Mouse (Mus musculus) adipose tissue, adult 10 weeks (tissue): ENCODE data around the gene Speer1. TPM values are rescaled to one million over a fixed set of nuclear protein-coding genes. Genes with fewer than 3 reads are reported as not detected.

Source experiments
- polyA plus RNA-seq: library from polyadenylated mRNA; stranded (reverse); fragments of 350-450 nt; fragmentation: Illumina TruSeq; extraction: RNeasy Lipid Tissue Mini Kit (QIAGEN cat#74804); gene quantifications from one replicate; pipeline ENCODE4 v1.2.3, GENCODE M21; 2014; ENCODE audit warnings: low read depth, low replicate concordance

Speer1 gene
- 0.45 TPM for polyA plus RNA-seq

DNA sequence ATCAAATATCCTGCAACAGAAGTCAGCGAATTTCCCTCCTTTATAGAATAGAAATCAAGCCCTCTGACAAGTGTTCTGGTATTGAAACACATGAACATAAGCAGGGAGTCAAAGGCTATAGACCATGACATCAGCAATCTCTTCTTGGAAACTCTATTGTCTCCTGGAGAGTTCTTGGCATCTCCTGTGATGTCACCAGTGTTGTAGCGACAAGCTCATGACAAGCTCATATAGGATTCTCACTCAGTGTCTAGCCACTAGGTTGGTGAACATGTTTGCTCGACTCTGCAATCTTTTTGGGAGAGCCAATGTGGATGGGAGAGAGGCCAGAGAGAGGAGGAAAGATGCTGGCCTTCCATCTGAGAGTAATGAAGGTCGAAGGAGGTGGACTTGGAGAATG is at the start of gene Speer1:
Speer1 (plus strand) TSS at position 301 of the 400 bp plus-strand sequence.

Other genes starting within 250 kb of the Speer1 start
- gene Gm8879, start 213.9 kb upstream of the Speer1 start, polyA plus RNA-seq = 0.43 TPM
- gene Gm5861, start 158.4 kb upstream of the Speer1 start, polyA plus RNA-seq = not detected
- gene Gm8890, start 85.5 kb upstream of the Speer1 start, polyA plus RNA-seq = not detected
- 0.89 TPM for gene Gm8897, start 74.9 kb downstream of the Speer1 start, polyA plus RNA-seq
- gene Gm8906, start 161.2 kb downstream of the Speer1 start, polyA plus RNA-seq = not detected